Mouse (Mus musculus) CH12F3 (cell line): ENCODE measurements around the gene Grap2.

Experiments
- in situ Hi-C: fragments of 300-500 bp; cut with MboI; formaldehyde crosslinking; loops from 2 replicates; pipeline ENCODE4 v1.14.3; 2020; ENCODE audit warnings: low sequenced_read_pairs

Grap2 gene

DNA sequence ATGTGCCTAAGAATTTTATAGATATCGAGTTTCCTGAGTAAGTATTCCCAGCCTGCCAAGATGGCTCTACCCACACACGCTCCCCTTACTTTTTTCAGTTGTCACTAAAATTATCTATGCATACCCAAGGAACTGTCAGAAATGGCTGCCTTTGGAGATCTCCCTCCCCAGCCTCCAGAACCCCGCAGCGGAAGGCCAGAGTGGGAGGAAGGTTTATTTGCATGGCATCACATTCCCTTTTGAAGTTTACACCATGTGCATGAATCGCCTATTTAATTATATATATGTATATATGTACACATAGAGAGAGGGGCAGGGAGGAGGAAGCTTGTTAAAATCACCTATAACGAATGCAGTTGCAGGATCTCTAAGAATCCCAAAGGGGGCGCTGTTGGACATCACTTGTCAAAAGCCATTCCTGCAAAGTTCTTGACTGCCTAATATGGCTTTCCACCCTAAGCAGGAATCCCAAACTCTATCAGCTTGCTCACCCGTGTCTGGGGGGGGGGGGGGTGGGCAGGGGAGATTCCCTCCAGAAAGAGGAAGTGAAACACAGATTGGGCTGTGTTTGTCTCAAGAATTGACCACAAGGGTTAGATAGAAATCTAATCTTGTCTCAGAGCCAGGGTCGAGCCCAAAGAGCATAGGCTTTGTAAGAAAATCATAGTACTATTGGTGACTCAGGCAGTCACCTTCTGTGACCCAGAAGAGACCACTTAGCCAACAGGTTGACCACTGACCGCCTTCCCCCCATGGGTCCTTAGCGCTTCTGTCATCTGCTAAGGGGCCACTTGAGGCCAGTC lies 62.2 kb downstream of the Grap2 start:
- in situ Hi-C loops: no loop called here

DNA sequence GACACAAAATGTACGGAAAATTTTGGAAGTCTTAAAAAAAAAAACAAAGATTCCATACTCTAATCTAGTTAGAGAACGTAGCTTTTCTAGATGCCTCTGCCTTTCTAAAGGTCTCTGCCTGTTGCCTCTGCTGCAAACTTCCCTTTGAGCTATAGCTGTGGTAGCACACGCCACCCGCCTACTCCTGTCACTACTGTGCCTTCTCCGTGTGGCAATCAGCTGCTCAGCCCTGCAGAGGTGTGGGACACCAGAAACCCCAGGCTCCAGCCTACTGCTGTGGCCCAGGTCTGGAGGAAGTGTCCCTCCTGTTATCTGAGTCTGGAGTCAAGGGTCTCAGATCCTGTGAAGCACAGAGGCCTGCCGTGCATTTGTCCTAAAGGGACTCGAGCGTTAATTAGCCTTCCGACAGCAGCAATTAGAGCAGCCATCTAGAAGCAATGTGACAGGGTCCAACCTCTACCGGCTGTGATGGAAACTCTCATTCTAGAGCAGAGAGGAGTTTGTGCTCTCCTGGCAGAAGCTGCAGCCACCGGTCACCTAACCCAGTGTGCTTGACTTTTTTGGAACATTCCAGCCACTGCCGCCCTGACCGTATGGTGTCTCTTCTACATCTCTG lies 64.5 kb downstream of the Grap2 start:
- in situ Hi-C loops: no loop called here

DNA sequence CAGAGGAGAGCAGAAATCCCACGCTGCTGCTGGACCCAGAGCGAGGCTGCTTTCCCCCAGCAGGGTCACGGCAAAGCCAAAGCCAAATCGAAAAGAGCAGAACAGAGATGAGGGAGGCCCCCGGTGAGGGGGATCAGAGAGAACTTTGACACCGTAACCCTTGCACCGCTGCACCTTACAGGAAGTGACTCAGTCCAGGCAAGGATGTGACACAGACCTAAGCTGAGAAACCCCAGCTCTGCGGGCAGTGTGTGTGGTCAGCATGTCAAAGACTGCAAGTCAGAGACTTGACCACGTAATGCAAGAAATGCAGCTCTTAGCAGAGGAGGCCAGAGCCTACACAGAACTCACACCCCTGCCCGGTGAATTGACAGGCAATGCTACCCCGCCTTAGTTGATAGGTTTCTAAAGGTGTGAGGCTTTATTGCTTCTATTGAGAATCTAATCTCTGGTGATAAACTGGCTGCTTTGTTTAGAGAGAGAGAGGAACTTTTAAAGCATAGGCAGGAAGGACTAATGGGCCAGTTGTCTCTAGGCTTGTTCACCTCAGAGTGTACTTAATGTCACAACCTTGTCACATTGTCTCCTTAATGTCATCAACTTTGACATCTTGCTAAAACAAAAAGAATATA lies 66.8 kb downstream of the Grap2 start:
- in situ Hi-C loops: no loop called here

DNA sequence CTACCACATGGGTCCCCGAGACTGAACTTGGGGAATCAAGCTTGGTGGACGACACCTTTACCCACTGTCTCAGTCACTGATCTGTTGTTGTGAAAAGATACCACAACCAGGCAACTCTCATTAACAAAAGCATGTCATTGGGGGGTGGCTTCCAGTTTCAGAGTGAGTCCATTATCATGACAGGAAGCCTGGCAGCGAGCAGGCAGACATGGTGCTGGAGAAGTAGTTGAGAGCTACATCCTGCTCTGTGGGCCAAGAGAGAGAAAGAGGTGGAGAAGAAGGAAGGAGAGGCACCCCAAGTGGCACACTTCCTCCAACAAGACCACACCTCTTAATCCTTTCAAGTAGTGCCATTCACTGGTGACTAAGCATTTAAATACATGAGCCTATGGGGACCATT lies 67.5 kb downstream of the Grap2 start:
- in situ Hi-C loops: loop anchor here (5.0 kb wide), 1 partner anchor 37 kb away; no protein-coding TSS in a partner anchor

DNA sequence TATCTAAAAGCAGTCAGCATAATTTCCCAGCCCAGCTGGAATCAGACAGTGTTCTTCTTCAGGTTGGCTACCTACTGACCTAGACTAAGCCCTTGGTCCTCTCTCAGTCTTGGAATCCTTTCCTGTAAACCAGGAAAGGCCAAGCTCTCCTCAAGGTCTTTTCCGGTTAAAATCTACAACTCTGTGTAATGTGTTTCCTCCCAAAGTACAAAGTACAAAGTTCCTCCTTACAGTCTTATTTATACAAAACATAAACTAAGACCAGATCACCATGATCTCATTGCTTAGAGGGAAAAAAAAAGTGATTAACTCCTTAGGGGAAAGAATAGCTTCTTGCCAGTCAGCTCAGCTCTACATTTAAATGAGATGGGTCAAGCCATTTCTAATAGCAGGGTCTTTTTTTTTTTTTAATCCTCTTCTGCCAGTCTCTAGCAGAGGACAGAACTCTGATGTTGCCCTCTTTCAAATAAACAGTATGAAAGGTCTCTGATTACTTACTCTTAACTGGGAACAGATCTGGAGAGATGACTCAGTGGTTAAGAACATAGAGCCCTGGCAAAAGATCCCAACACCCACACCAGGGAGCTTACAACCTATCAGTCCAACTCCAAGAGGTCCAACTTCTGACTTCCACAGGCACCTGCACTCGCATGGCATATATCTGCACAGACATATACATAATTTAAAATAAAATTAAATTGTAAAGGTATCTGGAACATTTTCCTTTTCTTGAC lies 69.5 kb downstream of the Grap2 start:
- in situ Hi-C loops: loop anchor here (5.0 kb wide), 1 partner anchor 35 kb away; no protein-coding TSS in a partner anchor

DNA sequence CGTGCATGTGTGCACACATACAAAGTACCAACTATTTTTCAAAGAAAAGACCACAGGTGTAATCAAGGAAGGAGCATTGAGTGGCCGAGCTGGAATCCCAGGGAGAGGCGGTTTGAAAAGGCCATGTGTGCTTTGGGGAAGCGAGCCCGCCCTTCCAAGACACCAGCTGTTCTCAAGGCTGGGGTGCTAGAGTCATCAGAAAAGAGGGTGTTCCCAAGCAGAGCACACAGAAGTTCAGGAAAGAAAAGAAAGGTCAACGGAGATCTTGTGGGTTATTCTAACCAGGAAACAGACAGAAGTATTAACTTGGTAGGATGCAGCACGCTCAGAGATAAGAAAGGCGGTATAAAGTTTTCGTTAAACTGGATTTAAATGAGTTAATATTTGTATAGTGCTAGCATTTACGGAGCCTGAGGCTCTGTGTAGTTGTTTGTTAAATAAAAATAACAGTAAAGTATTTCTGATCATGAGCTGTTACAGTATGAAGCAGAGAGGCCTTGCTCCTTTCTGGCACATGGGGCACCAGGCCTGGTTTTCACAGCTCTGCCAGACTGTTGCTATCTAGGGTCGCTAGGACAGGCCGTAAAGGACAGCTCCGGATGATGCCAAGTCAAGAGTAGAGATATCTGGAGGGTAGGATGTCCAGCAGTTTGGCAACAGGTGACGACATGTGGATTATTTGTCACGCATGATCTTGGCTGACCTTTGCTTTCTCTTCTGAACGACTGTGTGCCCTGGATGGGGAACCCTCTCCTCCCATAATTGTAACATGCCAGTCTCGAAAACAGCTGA lies 72.8 kb downstream of the Grap2 start:
- in situ Hi-C loops: no loop called here

DNA sequence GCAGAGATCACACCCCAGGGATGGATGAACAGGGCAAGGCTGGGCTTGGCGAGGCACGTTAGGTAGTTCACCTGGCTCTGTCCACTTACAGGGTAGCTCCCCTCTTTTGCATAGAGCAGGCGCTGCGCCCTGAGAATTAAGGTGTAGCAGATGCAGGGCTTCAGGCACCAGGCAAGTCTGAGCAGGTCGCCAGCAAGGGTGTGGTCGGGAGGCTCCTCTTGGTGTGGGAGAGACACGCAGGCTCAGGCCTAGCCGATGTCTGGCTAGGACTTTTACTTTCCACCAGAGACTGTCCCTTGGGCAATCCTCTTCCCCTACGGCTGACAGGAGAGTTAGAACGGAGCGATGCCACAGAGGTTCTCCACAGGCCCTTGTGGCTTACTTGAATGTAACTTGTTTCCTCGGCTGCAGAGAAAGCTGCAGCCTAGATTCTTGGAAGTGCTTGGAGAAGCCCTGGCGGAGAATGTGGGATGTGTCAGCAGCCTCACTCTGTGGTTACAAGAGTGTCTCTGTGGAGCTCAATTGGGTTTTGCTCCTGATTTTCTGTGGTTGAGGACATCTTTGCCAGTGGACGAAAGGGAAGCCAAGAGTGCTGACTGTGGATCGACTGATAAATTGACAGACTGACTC lies 76.7 kb downstream of the Grap2 start:
- in situ Hi-C loops: no loop called here

DNA sequence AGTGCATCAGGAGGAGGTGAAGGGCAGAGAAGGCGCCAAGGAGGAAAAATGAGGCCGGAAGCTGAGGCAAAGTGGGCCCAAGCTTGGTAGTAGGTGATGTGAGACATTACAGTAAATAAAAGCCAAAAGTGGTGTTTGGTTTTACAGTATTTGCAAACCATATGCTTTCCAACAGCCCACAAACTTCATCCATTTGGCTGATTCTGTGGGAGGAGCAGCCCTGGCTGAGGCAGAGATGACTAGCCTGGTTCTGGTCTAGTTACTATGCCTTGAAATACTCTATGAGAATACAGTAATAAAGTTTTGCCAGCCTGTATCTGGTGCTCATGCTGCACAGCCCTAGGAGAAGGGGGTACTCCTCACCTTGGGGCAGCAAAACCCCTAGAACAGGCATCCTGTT lies 78.0 kb downstream of the Grap2 start:
- in situ Hi-C loops: no loop called here

DNA sequence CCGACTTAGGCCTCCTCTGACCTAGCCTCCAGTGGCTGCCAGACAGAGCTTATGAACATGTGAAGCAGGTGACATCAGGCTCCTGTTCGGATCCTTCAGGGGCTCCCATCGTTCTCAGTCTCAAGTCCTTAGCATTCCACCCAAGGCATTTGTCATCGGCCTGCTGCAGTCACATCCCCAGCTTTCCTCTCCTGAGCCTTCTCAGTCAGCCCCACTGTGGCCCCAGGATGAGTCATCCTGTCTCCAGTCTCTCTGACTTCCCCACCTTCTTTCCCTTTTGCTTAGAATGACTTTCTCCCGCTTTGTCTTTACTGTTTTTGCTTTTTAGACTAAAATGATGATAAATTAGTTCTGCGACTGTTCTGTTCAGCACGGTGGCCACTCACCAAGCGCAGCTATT lies 81.5 kb downstream of the Grap2 start:
- in situ Hi-C loops: no loop called here

DNA sequence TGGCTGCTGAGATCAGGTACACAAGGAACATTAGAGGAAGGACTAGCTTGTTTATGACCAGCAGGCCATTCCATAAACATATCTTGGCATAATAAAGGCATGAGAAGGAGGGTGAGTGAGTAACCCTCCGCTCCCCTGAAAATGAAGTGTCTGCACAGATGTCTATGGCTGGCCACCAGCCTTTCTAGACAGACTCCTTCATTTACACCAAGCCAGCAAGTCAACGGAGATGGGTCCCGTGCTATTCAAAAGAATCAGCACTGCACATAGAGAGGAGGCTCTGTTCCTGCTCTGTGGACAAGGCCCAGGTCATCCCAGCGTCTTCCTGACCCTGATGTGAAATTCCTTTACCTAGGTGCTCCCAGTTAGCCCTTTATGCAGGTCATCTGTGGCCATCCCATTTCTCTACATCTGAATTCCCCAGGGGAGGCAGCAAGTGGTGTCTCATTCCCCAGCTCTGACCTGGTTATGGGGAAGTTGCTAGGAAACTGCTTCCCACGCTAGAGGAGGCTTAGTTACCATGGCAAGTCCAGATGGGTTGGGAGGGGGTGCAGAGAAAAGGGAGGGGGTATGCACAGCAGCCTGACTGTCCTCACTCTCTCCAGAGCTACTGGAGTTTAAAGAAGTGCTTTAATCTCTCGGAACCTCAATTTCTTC lies 86.5 kb downstream of the Grap2 start:
- in situ Hi-C loops: no loop called here

DNA sequence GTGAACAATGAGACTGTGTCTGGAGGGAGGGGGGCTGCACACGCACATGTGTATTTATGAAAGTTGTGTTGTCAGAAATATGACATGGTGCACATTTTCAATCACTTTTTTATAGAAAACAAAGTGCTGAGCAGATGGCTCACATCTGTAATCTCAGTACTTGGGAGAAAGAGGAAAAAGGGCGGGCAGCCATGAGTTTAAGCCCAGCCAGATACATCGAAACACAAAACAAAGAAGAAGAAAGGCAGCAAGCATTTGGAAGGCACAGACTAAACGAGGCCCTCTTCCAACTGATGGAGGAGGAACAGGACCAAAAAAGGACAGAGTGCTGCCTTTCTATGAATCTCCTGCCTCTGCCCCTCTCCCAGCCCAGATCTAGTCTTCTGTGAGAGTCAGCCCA lies 88.6 kb downstream of the Grap2 start:
- in situ Hi-C loops: no loop called here

DNA sequence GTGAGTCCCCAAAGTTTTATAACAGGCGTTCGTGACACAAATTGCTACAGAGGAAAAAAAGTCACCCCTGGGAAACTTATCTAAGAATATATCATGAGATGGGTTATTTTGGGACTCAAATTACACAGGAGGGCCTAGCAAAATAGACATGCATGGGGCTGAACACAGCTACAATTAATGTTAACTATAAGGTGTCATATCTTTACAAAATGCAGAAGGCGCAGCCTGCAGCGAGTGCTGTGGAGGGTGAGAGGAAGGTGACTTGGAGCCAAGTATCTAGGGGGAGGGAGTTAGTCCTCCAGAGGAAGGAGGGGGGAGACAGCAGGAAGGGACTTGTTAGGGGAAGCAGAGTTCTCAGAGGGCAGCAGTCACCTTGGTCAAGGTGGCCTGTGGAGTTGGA lies 92.0 kb downstream of the Grap2 start:
- in situ Hi-C loops: no loop called here

DNA sequence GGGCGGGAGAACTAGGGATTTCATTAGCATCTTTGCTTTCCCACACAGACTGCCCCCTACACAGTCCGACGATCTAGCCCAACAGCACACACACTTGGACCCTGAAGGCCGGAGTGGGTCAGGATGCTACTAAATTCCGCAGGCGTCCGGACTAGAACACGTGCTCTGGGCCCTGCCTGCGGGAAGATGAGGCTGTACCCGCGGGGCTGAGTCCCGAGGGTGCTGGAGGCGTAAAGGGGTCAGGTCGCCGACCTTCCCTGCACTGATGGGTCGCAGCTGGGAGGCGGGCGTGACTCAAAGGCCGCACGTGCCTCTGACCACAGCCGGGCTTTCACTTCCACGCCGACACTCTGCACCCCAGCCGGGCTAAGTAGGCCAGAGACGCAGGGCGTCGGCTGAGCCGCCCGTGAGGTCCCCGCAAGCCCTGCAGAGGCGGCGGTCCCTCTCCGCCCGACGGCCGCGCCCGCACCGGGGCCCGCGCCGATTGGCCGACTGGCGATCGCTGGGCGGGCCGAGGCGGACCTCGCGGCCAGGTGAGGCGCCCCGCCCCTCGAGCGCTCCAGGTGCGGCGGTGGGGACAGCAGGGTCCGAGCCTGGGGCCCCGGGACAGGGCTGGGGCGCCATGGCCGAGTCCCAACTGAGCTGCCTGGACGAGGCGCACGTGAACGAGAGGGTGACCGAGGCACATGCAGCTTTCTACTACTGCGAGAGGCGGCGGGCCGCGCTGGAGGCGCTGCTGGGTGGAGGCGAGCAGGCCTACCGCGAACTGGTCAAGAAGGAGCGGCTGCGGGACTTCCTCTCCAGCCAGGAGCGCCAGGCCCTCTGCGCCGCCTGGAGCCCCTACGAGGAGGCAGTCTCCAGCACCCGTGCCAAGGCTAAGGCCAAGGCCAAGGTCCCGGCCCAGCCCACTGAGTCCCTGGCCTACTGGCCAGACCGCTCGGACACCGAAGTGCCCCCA lies 99.2 kb downstream of the Grap2 start, which contains the start of gene Fam83f:
TSS of gene Fam83f (plus strand) at position 553 of the 958 bp plus-strand sequence.
- in situ Hi-C loops: no loop called here

DNA sequence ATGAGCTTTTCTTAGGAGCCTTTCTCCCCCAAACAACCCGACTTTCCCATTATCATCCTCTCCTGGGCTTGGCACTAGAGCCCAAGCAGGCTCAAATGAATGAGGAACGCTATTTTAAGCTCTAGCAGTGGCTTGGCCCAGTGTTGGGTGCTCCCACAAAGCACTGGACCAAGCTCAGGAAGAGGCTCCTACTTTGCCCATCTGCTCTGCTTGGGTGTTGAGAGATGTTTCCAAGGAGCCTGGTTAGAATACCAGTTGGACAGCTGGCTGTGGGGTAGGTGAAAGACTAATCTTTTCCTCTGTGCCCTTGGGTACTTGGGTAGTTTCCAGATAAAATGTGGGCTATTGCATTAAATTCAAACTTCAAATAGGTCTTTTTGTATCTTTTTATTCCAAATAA lies 100.4 kb downstream of the Grap2 start:
- in situ Hi-C loops: no loop called here

DNA sequence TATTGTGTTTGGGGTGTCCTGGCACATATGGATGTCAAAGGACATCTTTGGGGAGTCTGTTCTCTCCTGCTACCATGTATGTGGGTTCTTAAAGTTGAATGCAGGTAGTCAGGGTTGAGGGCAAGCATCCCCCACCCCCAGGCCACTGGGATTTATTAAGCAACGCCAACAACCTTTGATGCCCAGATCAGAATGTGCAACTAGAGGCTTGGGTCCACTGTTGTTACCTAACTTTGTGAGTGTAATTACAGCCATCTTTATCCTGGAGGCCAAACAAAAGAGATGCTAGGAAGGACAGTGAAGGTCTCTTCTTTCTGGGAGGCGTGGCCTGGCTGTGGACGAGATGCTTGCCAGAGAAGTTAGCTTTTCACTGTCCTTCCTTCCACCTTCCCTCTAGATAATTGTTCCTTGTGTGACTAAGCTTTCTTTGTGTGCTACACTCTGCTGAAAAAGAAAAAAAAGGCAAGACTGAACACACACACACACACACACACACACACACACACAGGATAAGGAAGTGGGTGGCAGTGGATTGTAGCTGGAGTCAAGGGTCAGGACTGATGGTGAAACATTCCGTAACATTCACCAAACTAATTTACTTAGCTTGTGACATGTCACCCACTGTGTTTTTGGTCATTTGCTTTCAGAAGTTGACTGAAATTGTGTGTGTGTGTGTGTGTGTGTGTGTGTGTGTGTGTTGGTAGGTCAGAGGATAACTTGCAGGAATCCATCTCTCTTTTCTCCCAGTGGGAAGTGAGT lies 101.1 kb downstream of the Grap2 start:
- in situ Hi-C loops: no loop called here

DNA sequence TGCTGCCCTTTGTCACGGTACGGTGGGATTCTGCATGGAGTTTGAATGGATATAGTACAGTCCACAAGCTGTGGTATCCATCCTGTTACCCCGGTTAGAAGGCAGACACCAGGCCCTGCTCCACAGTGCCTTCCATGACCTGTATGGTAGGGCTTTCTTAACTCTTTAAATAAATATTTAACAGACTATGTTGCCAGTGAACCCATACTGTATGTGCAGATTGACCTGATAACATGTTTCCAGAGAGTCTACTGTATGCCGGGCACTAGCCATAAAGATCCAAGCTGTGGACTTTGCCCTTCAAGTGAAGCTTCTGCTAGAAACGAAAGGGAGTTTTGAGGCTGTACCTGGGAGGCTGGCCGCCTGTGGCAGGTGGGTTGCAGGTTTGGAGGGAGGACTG lies 102.3 kb downstream of the Grap2 start:
- in situ Hi-C loops: loop anchor here (5.0 kb wide), 1 partner anchor 32 kb away; no protein-coding TSS in a partner anchor

DNA sequence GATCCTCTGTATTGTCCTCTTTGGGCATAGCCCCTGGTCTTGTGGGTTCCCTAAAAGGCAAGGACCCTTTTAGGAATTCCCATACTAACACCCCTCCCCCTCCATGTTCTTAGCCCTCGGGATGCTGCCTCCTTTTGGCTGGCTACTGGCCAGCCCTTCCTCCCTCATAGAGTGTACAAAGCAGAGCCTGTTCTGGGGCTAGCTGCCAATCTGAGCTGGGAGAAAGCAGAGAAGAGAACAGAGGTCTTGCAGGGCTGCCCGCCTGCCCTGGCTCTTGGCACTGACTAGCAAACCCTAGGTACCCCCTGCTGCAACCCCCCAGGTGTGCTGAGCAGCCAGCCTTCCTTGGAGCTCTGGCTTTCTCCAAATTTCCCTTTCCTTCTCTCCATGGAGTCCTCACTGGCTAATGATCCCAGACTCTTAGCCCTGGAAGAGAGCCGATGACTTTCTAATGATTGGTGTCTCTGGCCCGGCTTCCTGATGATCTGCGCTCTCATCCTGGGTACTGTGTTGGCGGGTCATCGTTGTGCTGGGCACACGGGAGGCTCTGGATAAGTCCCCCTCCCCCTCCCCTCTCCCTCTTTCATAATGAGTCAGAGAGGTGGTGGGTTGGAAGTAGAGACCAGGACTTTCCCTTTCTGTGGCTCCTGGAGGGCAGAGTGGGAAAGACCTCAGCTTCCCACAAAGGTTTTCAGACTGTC lies 107.3 kb downstream of the Grap2 start:
- in situ Hi-C loops: loop anchor here (5.0 kb wide), 1 partner anchor 37 kb away; no protein-coding TSS in a partner anchor
